Comparison of ENCODE assay signal across 8 mouse cellular contexts in genomic region chr3:121737453-121737852, GRCm38 (mm10). TPM values are rescaled to one million over a fixed set of nuclear protein-coding genes. Genes with fewer than 3 reads are reported as not detected.
DNase-seq lines count a peak whose midpoint lies in the region; ATAC-seq and TF ChIP-seq lines count a peak whose summit lies in the region.
"Had no signal": no experiment of that assay in that cellular context is flagged by ENCODE, and none has a peak within 500 bp of the region (broad histone marks: within the 10 kb centered on the region; RNA-seq: fewer than 3 reads in every experiment).

No protein-coding gene starts in this region.

- no peak overlapping the region for H3K4me3 ChIP-seq in intestine, postnatal 0 days (ENCODE audit: low read depth, low read length)
- no peak overlapping the region for H3K4me3 ChIP-seq in intestine, embryonic 15.5 days (replicated peaks)
- H3K4me3 ChIP-seq in E14TG2a.4 (replicated peaks; ENCODE audit: low read length), result no peak overlapping the region
- H3K4me3 ChIP-seq: embryonic facial prominence, embryonic 13.5 days had no signal

- DNase-seq in A20 (ENCODE audit: low read depth, low spot score), result peak; percentile 43
- DNase-seq in induced T-regulatory cell, adult 2 months (ENCODE audit: low read depth), result peak; percentile 56

- peak; percentile 70 for TF ChIP-seq CTCF in intestine, postnatal 0 days (IDR thresholded peaks at IDR 0.05; ENCODE audit: low read depth)
- peak; percentile 45 for TF ChIP-seq CTCF in E14TG2a.4 (conservative IDR thresholded peaks at IDR 0.05; ENCODE audit: low read length)

- H3K9ac ChIP-seq in intestine, postnatal 0 days (ENCODE audit: low read depth, low read length), result no peak overlapping the region
- no peak overlapping the region for H3K9ac ChIP-seq in intestine, embryonic 15.5 days
- H3K9ac ChIP-seq: embryonic facial prominence, embryonic 13.5 days had no signal

- no peaks in the 10 kb centered on the region for H3K9me3 ChIP-seq in intestine, postnatal 0 days (ENCODE audit: control insufficient read depth)
- no peaks in the 10 kb centered on the region for H3K9me3 ChIP-seq in intestine, embryonic 15.5 days
- H3K9me3 ChIP-seq in E14TG2a.4 (ENCODE audit: low read length), result no peaks in the 10 kb centered on the region
- H3K9me3 ChIP-seq: embryonic facial prominence, embryonic 13.5 days had no signal

- no peak overlapping the region for H3K4me2 ChIP-seq in intestine, postnatal 0 days (replicated peaks; ENCODE audit: low read depth)
- no peak overlapping the region for H3K4me2 ChIP-seq in intestine, embryonic 15.5 days (replicated peaks)
- H3K4me2 ChIP-seq: embryonic facial prominence, embryonic 13.5 days had no signal

- H3K27me3 ChIP-seq in intestine, postnatal 0 days (replicated peaks; ENCODE audit: control insufficient read depth, insufficient read depth, low read length), result no peaks in the 10 kb centered on the region
- H3K27me3 ChIP-seq in intestine, embryonic 15.5 days (replicated peaks), result no peaks in the 10 kb centered on the region
- peaks cover 7% of the 10 kb centered on the region for H3K27me3 ChIP-seq in E14TG2a.4 (ENCODE audit: insufficient read depth, low read length)
- H3K27me3 ChIP-seq: embryonic facial prominence, embryonic 13.5 days had no signal

- no peak overlapping the region for H3K27ac ChIP-seq in intestine, postnatal 0 days (ENCODE audit: low read depth, low read length)
- H3K27ac ChIP-seq in intestine, embryonic 15.5 days, result no peak overlapping the region
- H3K27ac ChIP-seq: embryonic facial prominence, embryonic 13.5 days had no signal

- no peak for ATAC-seq in intestine, postnatal 0 days
- ATAC-seq in intestine, embryonic 15.5 days, result no peak
- no peak for ATAC-seq in erythroid progenitor cell, adult 5-6 weeks (replicated peaks; ENCODE audit: low FRiP score, poor library complexity, severe bottlenecking)
- ATAC-seq in activated CD4-positive, CD25-positive, alpha-beta regulatory T cell, adult 4 months, result no peak

- H3K4me1 ChIP-seq in intestine, postnatal 0 days (replicated peaks; ENCODE audit: control insufficient read depth, insufficient read depth, low read length), result no peaks in the 10 kb centered on the region
- peaks cover 7% of the 10 kb centered on the region; the same call in 1 of the 2 replicates for H3K4me1 ChIP-seq in intestine, embryonic 15.5 days (replicated peaks)
- H3K4me1 ChIP-seq in E14TG2a.4 (replicated peaks; ENCODE audit: low read depth, low read length), result peaks cover 70% of the 10 kb centered on the region

- peaks cover 6% of the 10 kb centered on the region; the same call in 1 of the 2 replicates for H3K36me3 ChIP-seq in intestine, postnatal 0 days (ENCODE audit: control insufficient read depth, insufficient read depth)
- 0 out of 2 replicates have a peak, but pooled peaks cover 5% of the 10 kb centered on the region for H3K36me3 ChIP-seq in intestine, embryonic 15.5 days
- peaks cover 3% of the 10 kb centered on the region for H3K36me3 ChIP-seq in E14TG2a.4 (ENCODE audit: insufficient read depth, low read length)

- WGBS in intestine, postnatal 0 days, result 31% methylated on average over 1 of the region's 1 CpGs
- 50% methylated on average over 1 of the region's 1 CpGs for WGBS in intestine, embryonic 15.5 days

RNA-seq across cellular contexts. Expression of gene F3, which starts 14.1 kb away (rescaled TPM):
- polyA plus RNA-seq in intestine, postnatal 0 days (2015; fragmentation: Nextera tagmentation; extraction: Ambion mirVana), result 20.3 and 25.1 TPM in 2 replicates
- polyA plus RNA-seq in intestine, embryonic 15.5 days (2015; fragmentation: Nextera tagmentation; extraction: Ambion mirVana), result 23.3 and 27.5 TPM in 2 replicates
- total RNA-seq in erythroid progenitor cell, adult 5-6 weeks (2015; ENCODE audit: low replicate concordance), result not detected in 2 replicates
- total RNA-seq in erythroid progenitor cell, adult 5-6 weeks (2017; ENCODE audit: low replicate concordance), result not detected in 2 replicates
- not detected for polyA plus RNA-seq in activated CD4-positive, CD25-positive, alpha-beta regulatory T cell, adult 4 months (2017; shearing (Covaris generic))

Comparison
In these comparisons a context has a peak if more than half of its experiments do, and no peak if none do; other contexts are left out.
1. RNA of gene F3, which starts 14.1 kb away (polyA plus RNA-seq): 23.3 to 27.5 TPM in intestine, embryonic 15.5 days and 20.3 to 25.1 TPM in intestine, postnatal 0 days; not detected in activated CD4-positive, CD25-positive, alpha-beta regulatory T cell, adult 4 months; every median in the first group is over 10 times any median in the second.